Mouse (Mus musculus): ENCODE measurements around the gene Tmem178b. TPM values are rescaled to one million over a fixed set of nuclear protein-coding genes. Genes with fewer than 3 reads are reported as not detected.
A peak's percentile ranks its signal among the peaks of the same experiment; 100 is the strongest.

The Tmem178b gene
- total and polyA plus RNA-seq, 2 experiments from 2014 or later, result 31.3 to 159 TPM

DNA sequence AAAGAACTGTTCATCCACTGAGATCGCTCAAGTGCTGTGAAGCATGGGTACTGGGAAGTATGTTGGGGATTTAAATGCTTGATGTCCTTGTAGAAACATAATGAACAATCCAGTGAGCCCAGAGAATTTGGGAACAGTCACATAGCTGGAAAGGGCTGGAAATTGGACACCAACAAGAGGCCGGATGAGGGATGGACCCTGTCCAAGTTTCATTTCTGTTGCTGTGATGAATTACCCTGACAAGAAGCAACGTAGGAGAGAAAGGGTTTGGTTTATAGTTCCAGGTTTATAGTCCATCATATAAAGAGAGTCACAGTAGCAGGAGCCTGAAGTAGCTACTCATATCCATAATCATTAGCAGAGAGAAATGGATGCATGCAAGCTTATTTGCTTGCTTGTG is 186.4 kb downstream of the Tmem178b start:
- Histone ChIP-seq H3K4me3 (ENCODE audit: low read depth, low read length) (no peak overlapping the region), H3K27ac (ENCODE audit: low read depth, low read length) (no peak overlapping the region), H3K36me3 (ENCODE audit: insufficient read depth, low read length) (no peaks in the 10 kb centered on the region), H3K4me1 (ENCODE audit: insufficient read depth, low read length) (peaks cover 9% of the 10 kb centered on the region), H3K4me2 (ENCODE audit: low read depth, low read length, poor library complexity, severe bottlenecking) (no peak overlapping the region), H3K9me3 (ENCODE audit: low read length) (no peaks in the 10 kb centered on the region), H3K27me3 (ENCODE audit: insufficient read depth, low read length) (no peaks in the 10 kb centered on the region), H3K9ac (replicated peaks; ENCODE audit: low read length, poor library complexity, severe bottlenecking) (no peak overlapping the region)
- DNase-seq (ENCODE audit: low spot score) (no peak), ATAC-seq (ENCODE audit: low FRiP score) (no peak)
- 74% methylated on average over 3 of the region's 3 CpGs for WGBS
- no peak for TF ChIP-seq CTCF (IDR thresholded peaks at IDR 0.05)

DNA sequence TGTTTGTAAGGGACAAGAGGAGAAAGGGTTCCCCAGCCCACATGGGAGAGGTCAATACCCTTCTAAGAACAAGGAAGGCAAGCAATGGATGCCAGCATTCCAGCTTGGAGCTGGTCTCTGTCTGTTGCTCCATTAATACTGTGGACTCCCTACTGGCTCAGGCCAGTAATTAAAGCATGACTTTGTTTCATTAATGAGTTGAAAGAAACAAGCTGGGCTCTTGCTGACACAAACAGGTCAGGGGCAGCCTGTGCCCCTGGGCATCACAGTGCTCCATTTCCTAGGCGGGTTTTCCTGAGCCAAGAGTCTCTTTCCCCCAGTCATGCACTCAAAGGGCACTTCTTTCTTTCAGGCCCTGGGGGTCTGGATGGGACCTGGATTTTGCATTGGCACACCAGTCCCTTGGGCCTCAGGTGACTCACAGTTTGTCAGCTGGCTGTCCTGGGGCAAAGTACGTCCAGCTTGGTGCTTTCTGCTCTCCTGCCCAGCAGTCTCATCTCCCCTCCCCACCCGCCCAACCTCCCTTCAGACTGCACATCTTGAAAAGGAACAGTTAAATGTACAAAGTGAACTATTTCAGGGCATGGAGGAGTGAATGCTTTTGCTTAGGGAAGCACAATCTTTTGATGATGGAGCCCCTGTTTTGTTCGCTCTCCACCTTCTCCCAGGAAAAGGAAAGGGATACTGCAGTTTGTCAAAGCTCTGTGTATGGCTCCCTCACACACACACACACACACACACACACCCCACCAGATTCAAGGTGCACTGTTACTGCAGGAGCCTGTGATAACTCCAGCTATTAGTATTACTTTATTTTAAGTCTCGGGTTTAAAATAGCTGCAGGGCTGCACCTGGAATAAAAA is 188.5 kb downstream of the Tmem178b start:
- Histone ChIP-seq H3K4me3 (ENCODE audit: low read depth, low read length) (no peak overlapping the region), H3K27me3 (ENCODE audit: insufficient read depth, low read length) (no peaks in the 10 kb centered on the region), H3K36me3 (ENCODE audit: insufficient read depth, low read length) (no peaks in the 10 kb centered on the region), H3K4me2 (ENCODE audit: low read depth, low read length, poor library complexity, severe bottlenecking) (no peak overlapping the region), H3K4me1 (ENCODE audit: insufficient read depth, low read length) (peaks cover 9% of the 10 kb centered on the region), H3K27ac (ENCODE audit: low read depth, low read length) (peak overlapping the region; percentile 18; the same call in 1 of the 2 replicates), H3K9me3 (ENCODE audit: low read length) (no peaks in the 10 kb centered on the region), H3K9ac (replicated peaks; ENCODE audit: low read length, poor library complexity, severe bottlenecking) (no peak overlapping the region)
- ATAC-seq (ENCODE audit: low FRiP score) (no peak), DNase-seq (ENCODE audit: low spot score) (peak; percentile 32)
- 55% methylated on average over 5 of the region's 5 CpGs for WGBS
- no peak for TF ChIP-seq CTCF (IDR thresholded peaks at IDR 0.05)

DNA sequence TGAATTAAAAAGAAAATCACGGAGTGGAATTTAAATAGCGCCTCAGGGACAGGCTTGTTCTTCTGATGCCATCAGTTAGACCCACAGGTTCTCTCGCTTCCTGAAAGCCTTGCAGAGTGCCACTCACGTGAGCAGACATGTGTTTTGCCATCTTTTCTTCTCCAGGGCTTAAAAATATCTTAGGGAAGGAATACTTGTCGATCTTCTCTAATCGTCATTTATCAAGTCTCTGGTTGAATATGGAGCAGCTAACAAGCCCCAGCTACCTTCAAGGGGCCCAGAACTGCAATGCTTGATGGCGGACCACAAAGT is 189.1 kb downstream of the Tmem178b start:
- 0 out of 2 replicates have a peak overlapping the region, but pooled peaks have one; percentile 6 for H3K27ac ChIP-seq (ENCODE audit: low read depth, low read length)
- no peak for TF ChIP-seq CTCF (IDR thresholded peaks at IDR 0.05)
- DNase-seq (ENCODE audit: low spot score) (peak; percentile 30), ATAC-seq (ENCODE audit: low FRiP score) (no peak)
- H3K36me3 ChIP-seq (ENCODE audit: insufficient read depth, low read length), result no peaks in the 10 kb centered on the region
- H3K9ac ChIP-seq (replicated peaks; ENCODE audit: low read length, poor library complexity, severe bottlenecking), result no peak overlapping the region
- peaks cover 9% of the 10 kb centered on the region for H3K4me1 ChIP-seq (ENCODE audit: insufficient read depth, low read length)
- no peak overlapping the region for H3K4me2 ChIP-seq (ENCODE audit: low read depth, low read length, poor library complexity, severe bottlenecking)
- no peaks in the 10 kb centered on the region for H3K27me3 ChIP-seq (ENCODE audit: insufficient read depth, low read length)
- no peak overlapping the region for H3K4me3 ChIP-seq (ENCODE audit: low read depth, low read length)
- WGBS, result 73% methylated on average over 7 of the region's 7 CpGs
- H3K9me3 ChIP-seq (ENCODE audit: low read length), result no peaks in the 10 kb centered on the region

DNA sequence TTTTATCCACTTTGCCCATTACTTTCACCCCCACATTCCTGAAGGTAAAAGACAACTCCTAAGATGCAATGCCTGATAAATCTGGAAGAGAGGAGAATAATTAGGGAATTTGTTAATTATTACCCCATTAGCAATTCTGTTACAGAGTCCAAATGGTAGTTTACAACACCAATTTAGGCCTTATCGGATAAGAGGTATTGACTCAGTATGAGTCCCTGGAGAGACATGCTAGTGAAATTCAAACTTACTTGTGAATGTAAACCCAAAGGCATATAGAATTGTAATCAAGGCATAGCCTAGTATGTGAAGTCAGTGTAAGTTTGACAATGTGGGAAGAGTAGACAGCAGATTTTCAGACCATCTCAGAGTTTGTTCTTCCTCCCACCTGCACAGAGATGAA is 190.4 kb downstream of the Tmem178b start:
- Histone ChIP-seq H3K9ac (replicated peaks; ENCODE audit: low read length, poor library complexity, severe bottlenecking) (no peak overlapping the region), H3K9me3 (ENCODE audit: low read length) (no peaks in the 10 kb centered on the region), H3K27me3 (ENCODE audit: insufficient read depth, low read length) (no peaks in the 10 kb centered on the region), H3K4me1 (ENCODE audit: insufficient read depth, low read length) (peaks cover 9% of the 10 kb centered on the region), H3K4me3 (ENCODE audit: low read depth, low read length) (no peak overlapping the region), H3K27ac (ENCODE audit: low read depth, low read length) (no peak overlapping the region), H3K4me2 (ENCODE audit: low read depth, low read length, poor library complexity, severe bottlenecking) (no peak overlapping the region), H3K36me3 (ENCODE audit: insufficient read depth, low read length) (no peaks in the 10 kb centered on the region)
- WGBS, result 93% methylated on average over 1 of the region's 1 CpGs
- no peak for TF ChIP-seq CTCF (IDR thresholded peaks at IDR 0.05)
- ATAC-seq (ENCODE audit: low FRiP score) (no peak), DNase-seq (ENCODE audit: low spot score) (no peak)

DNA sequence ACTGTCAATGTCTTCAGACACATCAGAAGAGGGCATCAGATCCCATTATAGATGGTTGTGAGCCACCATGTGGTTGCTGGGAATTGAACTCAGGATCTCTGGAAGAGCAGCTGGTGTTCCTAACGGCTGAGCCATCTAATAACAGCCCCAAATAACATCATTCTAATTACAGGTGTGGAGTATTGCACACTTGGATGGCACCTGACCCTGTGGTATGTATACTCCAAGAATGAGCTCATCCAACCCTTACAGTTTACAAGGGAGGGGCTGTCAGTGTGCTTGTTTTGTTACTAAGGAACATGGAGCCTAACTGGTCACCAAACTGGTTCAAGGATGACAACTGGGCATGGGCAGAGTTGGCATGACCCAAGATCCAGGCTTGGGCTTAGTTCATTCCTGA is 190.8 kb downstream of the Tmem178b start:
- no peaks in the 10 kb centered on the region for H3K9me3 ChIP-seq (ENCODE audit: low read length)
- DNase-seq (ENCODE audit: low spot score), result no peak
- H3K27me3 ChIP-seq (ENCODE audit: insufficient read depth, low read length), result no peaks in the 10 kb centered on the region
- H3K36me3 ChIP-seq (ENCODE audit: insufficient read depth, low read length), result no peaks in the 10 kb centered on the region
- TF ChIP-seq CTCF (IDR thresholded peaks at IDR 0.05), result no peak
- no peak for ATAC-seq (ENCODE audit: low FRiP score)
- H3K4me1 ChIP-seq (ENCODE audit: insufficient read depth, low read length), result peaks cover 9% of the 10 kb centered on the region
- no peak overlapping the region for H3K27ac ChIP-seq (ENCODE audit: low read depth, low read length)
- 96% methylated on average over 1 of the region's 1 CpGs for WGBS
- H3K4me3 ChIP-seq (ENCODE audit: low read depth, low read length), result no peak overlapping the region
- H3K4me2 ChIP-seq (ENCODE audit: low read depth, low read length, poor library complexity, severe bottlenecking), result no peak overlapping the region
- H3K9ac ChIP-seq (replicated peaks; ENCODE audit: low read length, poor library complexity, severe bottlenecking), result no peak overlapping the region

DNA sequence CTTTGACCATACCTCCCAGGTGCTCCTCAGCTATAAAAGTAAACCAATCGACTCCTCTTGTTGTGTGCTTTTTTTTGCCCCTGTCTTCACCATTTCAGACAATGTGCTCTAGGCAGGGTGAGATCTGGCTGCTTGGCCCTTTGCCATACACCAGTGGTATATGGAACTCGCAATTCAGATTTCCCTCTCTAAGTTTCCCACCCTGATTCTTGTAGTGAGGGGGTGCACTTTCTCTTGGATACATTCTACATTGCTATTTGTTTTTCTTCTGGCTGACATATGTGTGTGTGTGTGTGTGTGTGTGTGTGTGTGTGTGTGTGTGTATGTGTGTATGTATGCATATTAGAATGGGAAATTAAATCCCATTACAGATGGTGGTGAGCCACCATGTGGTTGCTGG is 191.3 kb downstream of the Tmem178b start:
- Histone ChIP-seq H3K9ac (replicated peaks; ENCODE audit: low read length, poor library complexity, severe bottlenecking) (no peak overlapping the region), H3K4me1 (ENCODE audit: insufficient read depth, low read length) (peaks cover 9% of the 10 kb centered on the region), H3K27ac (ENCODE audit: low read depth, low read length) (no peak overlapping the region), H3K4me2 (ENCODE audit: low read depth, low read length, poor library complexity, severe bottlenecking) (no peak overlapping the region), H3K36me3 (ENCODE audit: insufficient read depth, low read length) (no peaks in the 10 kb centered on the region), H3K4me3 (ENCODE audit: low read depth, low read length) (no peak overlapping the region), H3K27me3 (ENCODE audit: insufficient read depth, low read length) (no peaks in the 10 kb centered on the region), H3K9me3 (ENCODE audit: low read length) (no peaks in the 10 kb centered on the region)
- DNase-seq (ENCODE audit: low spot score), result no peak
- no peak for TF ChIP-seq CTCF (IDR thresholded peaks at IDR 0.05)
- WGBS, result 80% methylated on average over 2 of the region's 2 CpGs
- ATAC-seq (ENCODE audit: low FRiP score), result no peak
